Mouse (Mus musculus) CH12F3 (cell line): ENCODE measurements around the gene Arl9.
"Not testable (repeated sequence)": the region's sequence is repeated elsewhere in the genome, so short reads cannot be mapped to it uniquely, and the experiment has no call there.

ENCODE experiments used
- in situ Hi-C: fragments of 300-500 bp; cut with MboI; formaldehyde crosslinking; loops from 2 replicates; pipeline ENCODE4 v1.14.3; 2020; ENCODE audit warnings: low sequenced_read_pairs

The Arl9 gene

DNA sequence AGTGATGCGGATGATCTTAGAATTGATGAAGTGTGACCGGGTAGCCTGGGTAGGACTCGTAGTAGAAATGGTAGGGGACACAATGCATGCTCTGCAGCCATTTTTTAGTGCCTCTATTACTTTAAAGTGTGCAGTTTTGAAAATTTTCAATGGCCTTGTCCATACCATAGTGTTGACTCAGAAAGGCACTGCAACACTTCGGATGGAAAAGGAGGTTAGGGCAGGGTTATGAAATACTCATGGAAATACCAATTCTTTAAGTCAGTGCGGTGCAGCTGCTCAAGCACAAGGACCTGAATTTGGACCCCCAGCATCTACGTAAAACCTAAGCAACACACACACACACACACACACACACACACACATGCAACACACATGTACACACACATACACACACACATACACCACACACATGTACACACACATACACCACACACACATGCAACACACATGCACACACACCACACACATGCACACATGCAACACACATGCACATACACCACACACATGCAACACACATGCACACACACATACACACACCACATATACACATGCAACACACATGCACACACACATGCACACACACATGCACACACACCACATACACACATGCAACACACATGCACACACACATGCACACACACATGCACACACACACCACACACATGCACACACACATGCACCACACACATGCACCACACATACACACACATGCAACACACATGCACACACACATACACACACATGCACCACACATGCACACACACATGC lies at the start of gene Arl9:
Gene Arl9, plus strand, starts transcription at position 5 of the 771 bp plus-strand sequence.
- in situ Hi-C loops, result no loop called here

DNA sequence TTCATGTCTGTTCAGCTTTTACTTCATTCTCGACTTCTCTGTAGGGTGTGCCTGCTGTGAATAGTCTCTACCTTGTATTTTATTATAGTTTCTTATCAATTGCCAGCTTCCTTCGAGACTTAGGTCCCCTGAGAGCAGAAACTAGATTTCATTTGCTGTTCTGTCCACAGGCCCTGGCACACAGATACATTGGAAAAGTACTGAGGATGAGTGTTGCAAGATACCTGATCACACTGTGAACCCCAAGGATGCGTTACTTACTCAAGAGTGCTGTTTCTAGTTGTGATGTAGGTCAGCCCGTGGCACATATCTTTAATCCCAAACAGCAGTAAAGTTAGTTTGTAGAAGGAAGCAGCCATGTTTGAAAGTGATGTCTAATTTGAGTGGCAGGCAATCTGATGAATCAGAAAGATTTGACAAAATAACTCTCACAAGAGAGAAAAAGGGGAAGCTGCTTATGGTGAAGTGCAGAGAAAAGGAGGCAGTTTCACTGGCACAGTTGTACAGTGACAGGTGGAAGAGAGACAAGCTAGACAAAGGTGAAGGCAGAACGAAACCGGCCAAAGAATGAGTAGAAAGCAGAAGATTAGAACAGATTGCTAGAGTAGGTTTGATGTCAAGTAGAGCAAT lies 49.5 kb upstream of the Arl9 start:
- in situ Hi-C loops, result no loop called here

- in situ Hi-C loops, result no loop called here
Observed at GRCm38 (mm10) chr5:76955474-76955873, 48.4 kb upstream of the Arl9 start.

DNA sequence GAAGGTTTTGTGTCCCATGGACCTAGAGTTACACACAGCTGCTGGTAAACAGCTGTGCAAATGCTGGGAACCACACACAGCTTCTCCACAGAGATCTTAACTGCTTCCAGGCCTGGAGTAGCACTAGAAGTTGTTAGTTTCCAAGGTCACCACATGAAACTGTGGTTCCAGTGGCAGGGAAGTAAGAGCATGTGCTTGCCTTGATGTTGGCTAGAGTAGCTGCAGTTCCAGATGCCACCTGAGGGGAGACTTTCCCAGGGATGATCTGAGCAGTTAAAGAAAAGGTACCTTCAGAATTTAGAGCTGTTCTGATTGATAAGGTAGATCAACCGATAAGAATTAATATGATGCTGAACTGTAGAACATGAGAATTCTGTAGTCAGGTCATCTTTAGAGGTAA lies 45.9 kb upstream of the Arl9 start:
- in situ Hi-C loops, result no loop called here

DNA sequence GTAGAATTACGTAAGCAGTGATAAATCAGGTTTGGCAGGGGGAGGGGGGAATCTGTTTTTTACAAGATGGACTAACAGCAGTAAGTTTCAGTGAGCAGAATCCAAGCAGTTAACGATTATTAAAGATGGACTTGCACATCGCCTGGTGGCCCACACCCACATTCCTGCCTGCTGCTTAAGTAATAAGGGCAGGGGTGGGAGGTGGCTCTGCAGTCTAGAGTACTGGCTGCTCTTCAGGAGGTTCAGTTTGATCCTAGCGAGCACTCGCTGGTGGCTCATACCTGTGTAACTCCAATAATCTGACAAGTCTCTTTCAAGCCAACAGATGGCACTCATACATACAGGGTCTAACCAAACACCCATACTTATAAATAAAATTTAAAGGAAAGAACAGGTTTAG lies 44.3 kb upstream of the Arl9 start:
- in situ Hi-C loops, result no loop called here

DNA sequence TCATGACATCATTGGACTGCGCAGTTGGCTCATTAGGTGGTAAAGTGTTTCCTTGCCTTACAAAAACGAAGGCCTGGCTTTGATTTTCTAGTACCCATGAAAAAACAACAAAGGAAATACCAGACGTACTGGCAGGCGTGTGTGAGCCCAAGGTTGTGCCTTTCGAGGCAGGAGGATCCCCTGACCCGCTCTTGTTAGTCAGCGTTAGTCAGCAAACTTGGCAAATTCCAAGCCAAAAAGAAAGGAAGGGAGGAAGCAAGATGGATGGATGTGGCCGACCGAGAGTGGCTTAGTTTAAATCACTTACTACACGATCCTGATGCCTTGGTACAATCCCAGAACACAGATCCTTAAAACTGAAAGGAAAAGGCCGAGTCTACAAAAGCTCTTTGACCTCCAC lies 41.3 kb upstream of the Arl9 start:
- in situ Hi-C loops, result no loop called here

GRCm38 (mm10) chr5:76964651-76965050 lies 39.2 kb upstream of the Arl9 start:
- in situ Hi-C loops, result no loop called here

DNA sequence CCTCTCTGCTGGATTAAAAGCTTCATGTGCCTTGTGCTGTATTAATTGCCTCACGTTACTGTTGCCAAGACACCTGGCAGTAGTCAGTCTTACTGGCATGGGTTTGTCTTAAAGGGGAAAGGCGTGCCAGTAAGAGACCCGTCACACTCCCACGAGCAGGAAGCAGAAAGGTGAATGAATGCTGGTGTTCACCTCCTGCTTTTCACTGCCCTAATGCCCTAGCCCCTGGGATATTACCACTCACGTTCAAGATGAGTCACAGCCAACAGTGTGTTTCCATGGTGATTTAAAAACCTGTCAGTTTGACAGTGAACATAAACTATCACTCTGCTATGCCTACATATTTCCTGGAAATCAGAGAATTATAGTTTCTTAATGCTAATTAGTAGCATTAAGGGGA lies 34.6 kb upstream of the Arl9 start:
- in situ Hi-C loops, result no loop called here

DNA sequence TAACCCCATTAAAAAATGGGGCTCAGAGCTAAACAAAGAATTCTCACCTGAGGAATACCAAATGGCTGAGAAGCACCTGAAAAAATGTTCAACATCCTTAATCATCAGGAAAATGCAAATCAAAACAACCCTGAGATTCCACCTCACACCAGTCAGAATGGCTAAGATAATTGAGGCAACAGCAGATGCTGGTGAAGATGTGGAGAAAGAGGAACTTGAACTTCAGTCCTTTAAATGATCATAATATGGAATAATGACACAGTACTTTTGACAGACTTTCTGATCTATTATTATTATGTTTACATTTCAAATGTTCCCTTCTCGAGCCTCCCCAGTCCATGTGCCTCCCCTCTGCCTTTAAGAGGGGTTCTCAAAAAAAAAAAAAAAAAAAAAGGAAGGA lies 32.7 kb upstream of the Arl9 start:
- in situ Hi-C loops, result not testable (repeated sequence)

GRCm38 (mm10) chr5:76973488-76973887 lies 30.4 kb upstream of the Arl9 start:
- in situ Hi-C loops, result no loop called here

GRCm38 (mm10) chr5:76974207-76974553 lies 29.7 kb upstream of the Arl9 start:
- in situ Hi-C loops, result no loop called here

DNA sequence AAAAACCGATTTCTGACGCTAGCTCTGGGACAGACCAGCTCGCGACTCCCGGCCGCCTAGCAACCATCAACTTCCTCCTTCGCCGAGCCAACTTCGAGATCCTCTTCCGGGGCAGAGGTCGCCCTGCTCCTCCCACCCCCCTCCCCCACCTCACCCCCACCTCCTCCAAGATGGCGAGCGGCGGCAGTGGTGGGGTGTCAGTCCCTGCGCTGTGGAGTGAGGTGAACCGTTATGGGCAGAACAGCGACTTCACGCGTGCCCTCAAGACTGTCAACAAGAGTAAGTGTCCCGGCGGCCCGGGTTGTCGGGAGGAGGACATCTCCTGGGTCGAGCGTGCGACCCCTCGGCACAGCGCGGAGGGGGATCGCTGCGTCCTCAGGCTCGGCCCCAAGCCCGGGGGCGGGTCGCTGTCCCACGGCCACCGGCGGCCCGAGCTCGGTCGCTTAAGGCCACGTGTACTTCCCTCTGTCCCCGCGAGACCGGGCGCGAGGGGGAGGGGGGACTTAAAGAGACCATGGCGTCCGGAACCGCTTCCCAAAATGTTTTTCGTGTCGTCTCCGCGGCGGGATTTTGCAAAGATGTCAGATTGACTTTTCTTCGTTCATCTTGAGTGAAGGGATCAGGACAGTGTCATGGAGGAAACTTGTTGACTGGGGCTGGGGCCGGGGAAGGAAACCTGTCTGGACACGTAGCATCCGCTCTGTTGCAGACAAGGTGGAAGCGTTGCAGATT lies 29.1 kb upstream of the Arl9 start, which contains the start of gene Srp72:
Gene Srp72, plus strand, starts transcription at position 130 of the 732 bp plus-strand sequence.
- in situ Hi-C loops, result no loop called here

DNA sequence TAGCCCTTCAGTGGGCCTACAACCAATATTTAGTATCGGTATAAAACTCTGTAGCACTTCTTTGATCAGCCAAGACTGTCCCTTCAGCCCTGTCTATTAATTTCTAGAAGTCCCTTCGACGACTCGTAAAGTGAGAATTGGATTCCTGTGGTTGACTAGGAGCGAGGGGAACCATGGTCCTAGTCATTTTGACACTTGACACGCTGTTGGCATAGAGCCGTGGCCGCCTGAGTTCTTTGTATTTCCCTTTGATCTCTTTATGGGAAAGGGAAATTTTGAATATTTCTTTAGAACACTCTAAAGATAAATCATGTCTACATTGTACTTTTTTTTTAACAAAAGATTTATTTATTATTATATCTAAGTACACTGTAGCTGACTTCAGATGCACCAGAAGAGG lies 28.1 kb upstream of the Arl9 start:
- in situ Hi-C loops, result no loop called here

DNA sequence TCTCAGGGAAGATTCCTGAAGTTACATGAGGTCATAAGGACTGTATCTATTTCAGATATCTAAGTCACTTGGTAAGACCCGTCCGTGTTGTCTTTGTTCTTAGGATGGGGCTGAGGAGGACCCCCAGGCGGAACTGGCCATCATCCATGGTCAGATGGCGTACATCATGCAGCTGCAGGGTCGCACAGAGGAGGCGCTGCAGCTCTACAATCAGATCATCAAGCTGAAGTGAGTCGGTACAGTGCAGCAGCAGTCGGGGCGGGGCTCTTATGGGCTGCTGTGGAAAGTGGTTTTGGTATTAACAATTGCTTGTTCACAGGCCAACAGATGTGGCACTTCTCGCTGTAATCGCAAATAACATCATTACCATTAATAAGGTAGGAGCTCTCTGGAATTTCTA lies 19.8 kb upstream of the Arl9 start:
- in situ Hi-C loops, result no loop called here

DNA sequence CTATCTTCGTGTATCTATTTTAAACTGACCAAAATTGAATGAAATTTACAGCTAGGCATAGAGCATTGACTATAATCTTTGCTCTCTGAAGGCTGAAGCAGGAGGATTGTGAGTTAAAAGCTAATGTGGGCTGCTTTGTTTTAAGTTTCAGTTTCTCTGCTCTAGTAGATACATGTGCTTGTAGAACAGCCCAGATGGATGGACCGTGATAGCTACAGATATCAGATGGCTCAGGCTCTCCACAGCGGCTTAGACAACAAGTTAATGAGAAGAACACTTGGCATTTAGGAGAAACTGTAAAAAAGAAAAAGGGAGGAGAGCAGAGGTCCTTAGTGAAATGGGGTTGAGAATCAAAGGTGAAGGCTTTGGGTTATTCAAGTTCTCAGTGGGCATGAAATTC lies 13.1 kb upstream of the Arl9 start:
- in situ Hi-C loops, result no loop called here

- in situ Hi-C loops, result no loop called here
Observed at GRCm38 (mm10) chr5:76993174-76993814, 10.6 kb upstream of the Arl9 start.

- in situ Hi-C loops, result no loop called here
Observed at GRCm38 (mm10) chr5:76998416-76998815, 5.4 kb upstream of the Arl9 start.

DNA sequence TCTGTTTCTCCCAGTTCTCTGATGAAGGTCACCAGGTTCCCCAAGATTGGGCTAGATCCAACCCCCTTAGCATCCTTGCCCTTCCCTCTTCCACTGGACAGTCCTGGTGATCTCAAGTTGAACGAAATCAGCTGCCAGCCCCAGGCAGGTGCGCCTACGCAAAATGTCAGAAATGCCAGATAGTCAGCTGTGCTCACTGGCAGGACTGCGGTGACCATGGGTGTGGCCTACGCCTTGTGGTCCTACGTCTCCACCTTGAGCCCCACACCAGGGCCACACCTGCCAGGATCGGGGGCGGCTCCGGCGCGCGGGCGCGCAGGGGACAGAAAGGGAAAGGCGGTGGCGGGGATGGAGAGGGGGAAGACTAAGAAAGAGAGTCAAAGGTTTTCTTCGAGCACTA lies 2.7 kb upstream of the Arl9 start:
- in situ Hi-C loops, result no loop called here

GRCm38 (mm10) chr5:77010352-77010751 lies 6.5 kb downstream of the Arl9 start:
- in situ Hi-C loops, result no loop called here

GRCm38 (mm10) chr5:77011082-77011481 lies 7.2 kb downstream of the Arl9 start:
- in situ Hi-C loops, result no loop called here

- in situ Hi-C loops, result no loop called here
Observed at GRCm38 (mm10) chr5:77013171-77013570, 9.3 kb downstream of the Arl9 start.
